Mouse (Mus musculus) forelimb bud, embryonic 11.5 days (tissue): ENCODE measurements around the gene Lyrm4.
"Not testable (repeated sequence)": the region's sequence is repeated elsewhere in the genome, so short reads cannot be mapped to it uniquely, and the experiment has no call there.

ENCODE experiments used
- DNase-seq: peaks from one replicate; pipeline ENCODE4 v3.0.0-alpha.2; 2012; ENCODE audit warnings: low read depth, low spot score

Lyrm4 gene

GRCm38 (mm10) chr13:35995696-35996426 lies 121.5 kb downstream of the Lyrm4 start:
- DNase-seq, result no peak

GRCm38 (mm10) chr13:35995231-35995630 lies 122.1 kb downstream of the Lyrm4 start:
- no peak for DNase-seq

- no peak for DNase-seq
Measured at GRCm38 (mm10) chr13:35994067-35994466, 123.3 kb downstream of the Lyrm4 start.

GRCm38 (mm10) chr13:35991185-35991584 lies 126.1 kb downstream of the Lyrm4 start:
- DNase-seq, result not testable (repeated sequence)

GRCm38 (mm10) chr13:35989329-35989728 lies 128.0 kb downstream of the Lyrm4 start:
- DNase-seq, result no peak

- DNase-seq, result no peak
Measured at GRCm38 (mm10) chr13:35982985-35983384, 134.3 kb downstream of the Lyrm4 start.

- no peak for DNase-seq
Measured at GRCm38 (mm10) chr13:35980471-35980870, 136.9 kb downstream of the Lyrm4 start.

GRCm38 (mm10) chr13:35976912-35977311 lies 140.4 kb downstream of the Lyrm4 start:
- DNase-seq, result no peak

- DNase-seq, result no peak
Measured at GRCm38 (mm10) chr13:35969829-35970228, 147.5 kb downstream of the Lyrm4 start.

- peak; percentile 10 for DNase-seq
Measured at GRCm38 (mm10) chr13:35969431-35969721, 147.9 kb downstream of the Lyrm4 start.

- peak; percentile 32 for DNase-seq
Measured at GRCm38 (mm10) chr13:35968719-35969430, 148.5 kb downstream of the Lyrm4 start.

GRCm38 (mm10) chr13:35968131-35968718 lies 149.1 kb downstream of the Lyrm4 start:
- DNase-seq, result peak; percentile 35

- no peak for DNase-seq
Measured at GRCm38 (mm10) chr13:35967690-35968089, 149.6 kb downstream of the Lyrm4 start.

GRCm38 (mm10) chr13:35963583-35963982 lies 153.7 kb downstream of the Lyrm4 start:
- DNase-seq, result no peak

GRCm38 (mm10) chr13:35959391-35960067 lies 157.8 kb downstream of the Lyrm4 start:
- DNase-seq, result no peak

GRCm38 (mm10) chr13:35958539-35958938 lies 158.8 kb downstream of the Lyrm4 start, which contains the start of gene Ppp1r3g:
Ppp1r3g (plus strand) TSS chr13:35958839.
- DNase-seq, result no peak

GRCm38 (mm10) chr13:35949814-35950455 lies 167.4 kb downstream of the Lyrm4 start:
- peak; percentile 12 for DNase-seq

GRCm38 (mm10) chr13:35947354-35948000 lies 169.8 kb downstream of the Lyrm4 start:
- DNase-seq, result peak; percentile 80

- DNase-seq, result no peak
Measured at GRCm38 (mm10) chr13:35946659-35947353, 170.5 kb downstream of the Lyrm4 start.

- DNase-seq, result no peak
Measured at GRCm38 (mm10) chr13:35940934-35941333, 176.4 kb downstream of the Lyrm4 start.
